16 mouse cellular contexts compared by ENCODE assay signal in the genomic region with DNA sequence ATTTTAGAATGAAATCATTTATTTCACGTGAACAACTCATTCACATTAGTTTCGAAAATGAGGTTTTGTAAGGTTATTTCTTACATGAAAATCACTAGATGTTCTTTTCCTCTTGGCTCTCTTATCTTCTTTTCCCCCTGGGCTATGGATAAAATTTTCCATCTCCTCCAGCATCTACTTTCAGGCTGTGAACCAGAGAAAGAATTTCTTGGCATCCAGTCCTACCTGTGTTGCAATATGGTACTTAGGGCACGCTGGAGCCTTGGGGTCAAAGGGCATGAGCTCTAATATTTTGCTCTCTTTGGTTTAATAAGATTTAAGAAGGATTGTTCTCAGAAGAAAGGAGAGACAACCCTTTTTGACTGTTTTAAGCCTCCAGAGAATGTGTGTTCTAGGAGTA.
A peak's percentile ranks its signal among the peaks of the same experiment; 100 is the strongest.
DNase-seq lines count a peak whose midpoint lies in the region; ATAC-seq and TF ChIP-seq lines count a peak whose summit lies in the region.
"Had no signal": no experiment of that assay in that cellular context is flagged by ENCODE, and none has a peak within 500 bp of the region (broad histone marks: within the 10 kb centered on the region; RNA-seq: fewer than 3 reads in every experiment).

No protein-coding gene starts in this region.

- no peaks in the 10 kb centered on the region for H3K36me3 ChIP-seq in heart, embryonic 11.5 days (ENCODE audit: control insufficient read depth, insufficient read depth, low read length)
- no peaks in the 10 kb centered on the region for H3K36me3 ChIP-seq in liver, adult 2 months (ENCODE audit: control insufficient read depth, insufficient read depth, low read length)
- H3K36me3 ChIP-seq: embryonic facial prominence, embryonic 12.5 days; heart, embryonic 12.5 days; hindbrain, embryonic 13.5 days; neural tube, embryonic 13.5 days had no signal

- no peaks in the 10 kb centered on the region for H3K27me3 ChIP-seq in heart, embryonic 11.5 days (ENCODE audit: control insufficient read depth, insufficient read depth, low read length)
- H3K27me3 ChIP-seq in liver, adult 2 months (ENCODE audit: control insufficient read depth, insufficient read depth, low read length): no peaks in the 10 kb centered on the region
- H3K27me3 ChIP-seq: embryonic facial prominence, embryonic 12.5 days; heart, embryonic 12.5 days; hindbrain, embryonic 13.5 days; neural tube, embryonic 13.5 days had no signal

- 73% methylated on average over 3 of the region's 3 CpGs for WGBS in heart, embryonic 11.5 days (ENCODE audit: insufficient replicate concordance)
- 19% methylated on average over 3 of the region's 3 CpGs for WGBS in liver, adult 2 months

- peaks cover 4% of the 10 kb centered on the region; the same call in 1 of the 2 replicates for H3K4me1 ChIP-seq in heart, embryonic 11.5 days (ENCODE audit: control insufficient read depth, insufficient read depth, low read length)
- H3K4me1 ChIP-seq in liver, adult 2 months (ENCODE audit: control insufficient read depth, insufficient read depth, low read length): peaks cover 13% of the 10 kb centered on the region
- H3K4me1 ChIP-seq in brown adipose tissue, adult 24 weeks (ENCODE audit: control insufficient read depth, insufficient read depth, insufficient read length, low read length): peaks cover 6% of the 10 kb centered on the region
- H3K4me1 ChIP-seq: embryonic facial prominence, embryonic 12.5 days; hindbrain, embryonic 13.5 days; neural tube, embryonic 13.5 days had no signal

- H3K9ac ChIP-seq in heart, embryonic 11.5 days (ENCODE audit: low read depth, low read length): no peak overlapping the region
- H3K9ac ChIP-seq in liver, adult 2 months (ENCODE audit: low read depth, low read length): no peak overlapping the region
- H3K9ac ChIP-seq: embryonic facial prominence, embryonic 12.5 days; heart, embryonic 12.5 days; hindbrain, embryonic 13.5 days; liver, embryonic 14.5 days; neural tube, embryonic 13.5 days had no signal

- no peak overlapping the region for H3K27ac ChIP-seq in heart, embryonic 11.5 days (ENCODE audit: low read depth, low read length)
- no peak overlapping the region; the same call in 1 of the 2 replicates for H3K27ac ChIP-seq in liver, adult 2 months (replicated peaks; ENCODE audit: insufficient read depth, low read depth, low read length)
- H3K27ac ChIP-seq in brown adipose tissue, adult 24 weeks (replicated peaks; ENCODE audit: low read depth, low read length): peak overlapping the region; percentile 89; the same call in 1 of the 2 replicates
- H3K27ac ChIP-seq: embryonic facial prominence, embryonic 12.5 days; hindbrain, embryonic 13.5 days; liver, embryonic 14.5 days; neural tube, embryonic 13.5 days had no signal

- DNase-seq in heart, adult 11 months: peak; percentile 93
- DNase-seq in liver, adult 2 months (ENCODE audit: extremely low read depth, low read depth, low spot score): peak; percentile 94
- no peak for DNase-seq in liver
- DNase-seq in lung, postnatal 36 days: peak; percentile 82
- no peak for DNase-seq in right cerebral cortex, postnatal 10 days (ENCODE audit: low spot score in 2 of 2)
- DNase-seq: retina, postnatal 1 day; spleen, adult 18-20 months had no signal

- no peak for TF ChIP-seq POLR2A in liver, adult 2 months (IDR thresholded peaks at IDR 0.05; ENCODE audit: extremely low read depth, insufficient read depth, low read length)

- no peak for TF ChIP-seq CTCF in liver, adult 2 months (IDR thresholded peaks at IDR 0.05; ENCODE audit: low read depth, low read length)

- H3K9me3 ChIP-seq in heart, embryonic 11.5 days (replicated peaks; ENCODE audit: control insufficient read depth, low read length): no peaks in the 10 kb centered on the region
- H3K9me3 ChIP-seq: embryonic facial prominence, embryonic 12.5 days; heart, embryonic 12.5 days; hindbrain, embryonic 13.5 days; neural tube, embryonic 13.5 days had no signal

- H3K4me3 ChIP-seq in heart, embryonic 11.5 days (ENCODE audit: low read depth, low read length): no peak overlapping the region
- no peak overlapping the region for H3K4me3 ChIP-seq in liver, adult 2 months (ENCODE audit: insufficient read depth, low read depth, low read length)
- H3K4me3 ChIP-seq in brown adipose tissue, adult 24 weeks (ENCODE audit: insufficient read depth, low read depth, low read length): no peak overlapping the region
- H3K4me3 ChIP-seq: embryonic facial prominence, embryonic 12.5 days; heart, embryonic 12.5 days; hindbrain, embryonic 13.5 days; neural tube, embryonic 13.5 days had no signal

- no peaks in the 10 kb centered on the region; the same call in 1 of the 2 replicates for H3K79me2 ChIP-seq in liver, adult 2 months (ENCODE audit: control insufficient read depth, insufficient read depth, low read length)

- H3K4me2 ChIP-seq in heart, embryonic 11.5 days: no peak overlapping the region
- H3K4me2 ChIP-seq: embryonic facial prominence, embryonic 12.5 days; heart, embryonic 12.5 days; hindbrain, embryonic 13.5 days; neural tube, embryonic 13.5 days had no signal

- ATAC-seq in heart, embryonic 11.5 days (replicated peaks; ENCODE audit: insufficient number of reproducible peaks, low FRiP score, low TSS enrichment): no peak
- no peak for ATAC-seq in activated CD4-positive, CD25-positive, alpha-beta regulatory T cell, adult 4 months
- ATAC-seq: intestine, embryonic 16.5 days had no signal

Comparison
In these comparisons a context has a peak if more than half of its experiments do, and no peak if none do; other contexts are left out.
1. DNase-seq: peak in heart, adult 11 months (single experiment), liver, adult 2 months (single experiment) and lung, postnatal 36 days (single experiment); none in liver (single experiment) and right cerebral cortex, postnatal 10 days (0 of 2).